8 mouse cellular contexts compared by ENCODE assay signal in genomic region chr15:84714730-84715129, GRCm38 (mm10). TPM values are rescaled to one million over a fixed set of nuclear protein-coding genes. Genes with fewer than 3 reads are reported as not detected.
DNase-seq lines count a peak whose midpoint lies in the region; ATAC-seq and TF ChIP-seq lines count a peak whose summit lies in the region.

No protein-coding gene starts in this region.

- TF ChIP-seq POLR2A in thymus, adult 2 months (IDR thresholded peaks at IDR 0.05; ENCODE audit: control insufficient read depth, extremely low read depth, insufficient read depth, low read length, poor library complexity): no peak

- peaks cover 4% of the 10 kb centered on the region; the same call in 1 of the 2 replicates for H3K27me3 ChIP-seq in thymus, adult 2 months (ENCODE audit: control insufficient read depth, insufficient read depth, low read length)
- peaks cover 5% of the 10 kb centered on the region; the same call in 1 of the 2 replicates for H3K27me3 ChIP-seq in embryonic facial prominence, embryonic 11.5 days (ENCODE audit: control insufficient read depth, insufficient read depth, low read length)
- H3K27me3 ChIP-seq in heart, embryonic 11.5 days (ENCODE audit: control insufficient read depth, insufficient read depth, low read length): peaks cover 8% of the 10 kb centered on the region
- H3K27me3 ChIP-seq in kidney, embryonic 14.5 days (ENCODE audit: control insufficient read depth, insufficient read depth, low read length): no peaks in the 10 kb centered on the region
- H3K27me3 ChIP-seq in lung, postnatal 0 days (replicated peaks; ENCODE audit: insufficient read depth, low read length): no peaks in the 10 kb centered on the region

- H3K27ac ChIP-seq in thymus, adult 2 months (ENCODE audit: control insufficient read depth, insufficient read depth, low read length): no peak overlapping the region
- H3K27ac ChIP-seq in embryonic facial prominence, embryonic 11.5 days (replicated peaks; ENCODE audit: low read depth, low read length): peak overlapping the region; percentile 54
- peak overlapping the region; percentile 92 for H3K27ac ChIP-seq in heart, embryonic 11.5 days (ENCODE audit: low read depth, low read length)
- H3K27ac ChIP-seq in kidney, embryonic 14.5 days (ENCODE audit: low read depth, low read length): peak overlapping the region; percentile 74
- H3K27ac ChIP-seq in lung, postnatal 0 days (ENCODE audit: low read length): peak overlapping the region; percentile 88

- ATAC-seq in embryonic facial prominence, embryonic 11.5 days (replicated peaks; ENCODE audit: insufficient number of reproducible peaks, low FRiP score, low TSS enrichment, low read depth): peak; percentile 71
- ATAC-seq in heart, embryonic 11.5 days (replicated peaks; ENCODE audit: insufficient number of reproducible peaks, low FRiP score, low TSS enrichment): peak; percentile 79; the same call in 1 of the 2 replicates
- peak; percentile 77; the same call in 1 of the 2 replicates for ATAC-seq in kidney, embryonic 14.5 days (ENCODE audit: low FRiP score, low TSS enrichment)
- peak; percentile 95 for ATAC-seq in lung, postnatal 0 days
- ATAC-seq in activated CD4-positive, CD25-positive, alpha-beta regulatory T cell, adult 4 months: no peak

- H3K9me3 ChIP-seq in embryonic facial prominence, embryonic 11.5 days (replicated peaks; ENCODE audit: control insufficient read depth, low read length): no peaks in the 10 kb centered on the region
- no peaks in the 10 kb centered on the region for H3K9me3 ChIP-seq in heart, embryonic 11.5 days (replicated peaks; ENCODE audit: control insufficient read depth, low read length)
- no peaks in the 10 kb centered on the region for H3K9me3 ChIP-seq in kidney, embryonic 14.5 days (ENCODE audit: control insufficient read depth, low read length)
- H3K9me3 ChIP-seq in lung, postnatal 0 days (ENCODE audit: low read length): no peaks in the 10 kb centered on the region

- peak overlapping the region; percentile 49 for H3K9ac ChIP-seq in embryonic facial prominence, embryonic 11.5 days (replicated peaks; ENCODE audit: low read length)
- peak overlapping the region; percentile 61 for H3K9ac ChIP-seq in heart, embryonic 11.5 days (ENCODE audit: low read depth, low read length)
- H3K9ac ChIP-seq in kidney, embryonic 14.5 days (ENCODE audit: low read depth, low read length): no peak overlapping the region; the same call in 1 of the 2 replicates
- H3K9ac ChIP-seq in lung, postnatal 0 days (replicated peaks; ENCODE audit: low read depth): peak overlapping the region; percentile 13; the same call in 1 of the 2 replicates

- peak; percentile 22 for DNase-seq in thymus, postnatal 0 days (ENCODE audit: low spot score)
- DNase-seq in thymus, adult 2 months: no peak
- peak; percentile 85 for DNase-seq in embryonic facial prominence, embryonic 11.5 days (ENCODE audit: low spot score)
- peak; percentile 97 for DNase-seq in lung, postnatal 0 days (ENCODE audit: low spot score)
- DNase-seq in retina, postnatal 1 day: peak; percentile 82

- H3K4me2 ChIP-seq in embryonic facial prominence, embryonic 11.5 days (ENCODE audit: low read depth, low read length): peak overlapping the region; percentile 39
- H3K4me2 ChIP-seq in heart, embryonic 11.5 days: peak overlapping the region; percentile 62
- H3K4me2 ChIP-seq in kidney, embryonic 14.5 days (replicated peaks; ENCODE audit: low read depth, low read length): peak overlapping the region; percentile 15
- peak overlapping the region; percentile 48 for H3K4me2 ChIP-seq in lung, postnatal 0 days (replicated peaks; ENCODE audit: low read depth, low read length)

- no peak for TF ChIP-seq CTCF in thymus, adult 2 months (IDR thresholded peaks at IDR 0.05; ENCODE audit: borderline replicate concordance, control insufficient read depth, extremely low read depth, insufficient read depth, low read length, poor library complexity)
- TF ChIP-seq CTCF in lung, postnatal 0 days (IDR thresholded peaks at IDR 0.05): peak; percentile 71

- peak; percentile 75; the same call in 1 of the 2 replicates for TF ChIP-seq EP300 in lung, postnatal 0 days (IDR thresholded peaks at IDR 0.05)

- no peaks in the 10 kb centered on the region for H3K4me1 ChIP-seq in thymus, adult 2 months (replicated peaks; ENCODE audit: control insufficient read depth, insufficient read depth, low read length)
- peaks cover 3% of the 10 kb centered on the region for H3K4me1 ChIP-seq in embryonic facial prominence, embryonic 11.5 days (ENCODE audit: control insufficient read depth, insufficient read depth, low read length)
- H3K4me1 ChIP-seq in heart, embryonic 11.5 days (ENCODE audit: control insufficient read depth, insufficient read depth, low read length): peaks cover 12% of the 10 kb centered on the region
- peaks cover 5% of the 10 kb centered on the region; the same call in 1 of the 2 replicates for H3K4me1 ChIP-seq in kidney, embryonic 14.5 days (ENCODE audit: control insufficient read depth, insufficient read depth, low read length)
- H3K4me1 ChIP-seq in lung, postnatal 0 days (ENCODE audit: insufficient read depth, low read depth, low read length): peaks cover 15% of the 10 kb centered on the region; the same call in 1 of the 2 replicates

- H3K4me3 ChIP-seq in thymus, adult 2 months (ENCODE audit: control insufficient read depth, insufficient read depth, low read length): no peak overlapping the region
- H3K4me3 ChIP-seq in embryonic facial prominence, embryonic 11.5 days (ENCODE audit: low read depth, low read length): no peak overlapping the region
- H3K4me3 ChIP-seq in heart, embryonic 11.5 days (ENCODE audit: low read depth, low read length): peak overlapping the region; percentile 15
- peak overlapping the region; percentile 11; the same call in 1 of the 2 replicates for H3K4me3 ChIP-seq in kidney, embryonic 14.5 days (ENCODE audit: low read length)
- 0 out of 2 replicates have a peak overlapping the region, but pooled peaks have one; percentile 0 for H3K4me3 ChIP-seq in lung, postnatal 0 days (ENCODE audit: low read depth, low read length)

- 4% methylated on average over 17 of the region's 17 CpGs for WGBS in thymus, adult 2 months
- WGBS in embryonic facial prominence, embryonic 11.5 days: under 1% methylated on average over 17 of the region's 17 CpGs
- under 1% methylated on average over 17 of the region's 17 CpGs for WGBS in heart, embryonic 11.5 days (ENCODE audit: insufficient replicate concordance)
- under 1% methylated on average over 17 of the region's 17 CpGs for WGBS in kidney, embryonic 14.5 days
- under 1% methylated on average over 17 of the region's 17 CpGs for WGBS in lung, postnatal 0 days

- H3K36me3 ChIP-seq in thymus, adult 2 months (ENCODE audit: control insufficient read depth, insufficient read depth, low read length): no peaks in the 10 kb centered on the region
- no peaks in the 10 kb centered on the region for H3K36me3 ChIP-seq in embryonic facial prominence, embryonic 11.5 days (replicated peaks; ENCODE audit: control insufficient read depth, insufficient read depth, low read depth, low read length)
- H3K36me3 ChIP-seq in heart, embryonic 11.5 days (ENCODE audit: control insufficient read depth, insufficient read depth, low read length): no peaks in the 10 kb centered on the region
- H3K36me3 ChIP-seq in kidney, embryonic 14.5 days (ENCODE audit: control insufficient read depth, insufficient read depth, low read length): no peaks in the 10 kb centered on the region
- H3K36me3 ChIP-seq in lung, postnatal 0 days (ENCODE audit: insufficient read depth, low read length): no peaks in the 10 kb centered on the region

RNA-seq across cellular contexts. Expression of gene Arhgap8, which starts 5.1 kb away (rescaled TPM):
- polyA plus RNA-seq in thymus, postnatal 0 days (2015; fragmentation: Nextera tagmentation; extraction: Ambion mirVana): 28.7 and 30.5 TPM in 2 replicates
- polyA plus RNA-seq in thymus, adult 2 months (2012; rRNA removed): 11.8 and 16.0 TPM in 2 replicates
- polyA plus RNA-seq in embryonic facial prominence, embryonic 11.5 days (2014; fragmentation: Nextera tagmentation; extraction: Ambion mirVana): 2.8 and 4.2 TPM in 2 replicates
- polyA plus RNA-seq in heart, embryonic 11.5 days (2014; fragmentation: Nextera tagmentation; extraction: Ambion mirVana): 2.7 TPM in 2 replicates
- 8.7 and 10.2 TPM in 2 replicates for polyA plus RNA-seq in kidney, embryonic 14.5 days (2014; fragmentation: Nextera tagmentation; extraction: Ambion mirVana)
- polyA plus RNA-seq in lung, postnatal 0 days (2015; fragmentation: Nextera tagmentation; extraction: Ambion mirVana): 15.9 and 19.4 TPM in 2 replicates
- polyA plus RNA-seq in activated CD4-positive, CD25-positive, alpha-beta regulatory T cell, adult 4 months (2017; shearing (Covaris generic)): not detected

RNA-seq across cellular contexts. Expression of gene Prr5, which starts 45.3 kb away (rescaled TPM):
- 13.3 and 13.7 TPM in 2 replicates for polyA plus RNA-seq in thymus, postnatal 0 days (2015; fragmentation: Nextera tagmentation; extraction: Ambion mirVana)
- polyA plus RNA-seq in thymus, adult 2 months (2012; rRNA removed): 9.0 and 10.3 TPM in 2 replicates
- 11.4 and 11.8 TPM in 2 replicates for polyA plus RNA-seq in embryonic facial prominence, embryonic 11.5 days (2014; fragmentation: Nextera tagmentation; extraction: Ambion mirVana)
- 18.0 and 19.9 TPM in 2 replicates for polyA plus RNA-seq in heart, embryonic 11.5 days (2014; fragmentation: Nextera tagmentation; extraction: Ambion mirVana)
- polyA plus RNA-seq in kidney, embryonic 14.5 days (2014; fragmentation: Nextera tagmentation; extraction: Ambion mirVana): 27.2 and 34.8 TPM in 2 replicates
- polyA plus RNA-seq in lung, postnatal 0 days (2015; fragmentation: Nextera tagmentation; extraction: Ambion mirVana): 8.8 and 9.2 TPM in 2 replicates
- polyA plus RNA-seq in activated CD4-positive, CD25-positive, alpha-beta regulatory T cell, adult 4 months (2017; shearing (Covaris generic)): not detected

Comparison
In these comparisons a context has a peak if more than half of its experiments do, and no peak if none do; other contexts are left out.
1. H3K4me3 ChIP-seq: peak in heart, embryonic 11.5 days (single experiment), kidney, embryonic 14.5 days (single experiment) and lung, postnatal 0 days (single experiment); none in thymus, adult 2 months (single experiment) and embryonic facial prominence, embryonic 11.5 days (single experiment).
2. Peak in every context shown above with its lines, with median percentiles within 50 percentile points of each other: H3K4me2 ChIP-seq.